Mouse (Mus musculus): Measurements from ENCODE around the gene Cpn1.

Cpn1 gene

DNA sequence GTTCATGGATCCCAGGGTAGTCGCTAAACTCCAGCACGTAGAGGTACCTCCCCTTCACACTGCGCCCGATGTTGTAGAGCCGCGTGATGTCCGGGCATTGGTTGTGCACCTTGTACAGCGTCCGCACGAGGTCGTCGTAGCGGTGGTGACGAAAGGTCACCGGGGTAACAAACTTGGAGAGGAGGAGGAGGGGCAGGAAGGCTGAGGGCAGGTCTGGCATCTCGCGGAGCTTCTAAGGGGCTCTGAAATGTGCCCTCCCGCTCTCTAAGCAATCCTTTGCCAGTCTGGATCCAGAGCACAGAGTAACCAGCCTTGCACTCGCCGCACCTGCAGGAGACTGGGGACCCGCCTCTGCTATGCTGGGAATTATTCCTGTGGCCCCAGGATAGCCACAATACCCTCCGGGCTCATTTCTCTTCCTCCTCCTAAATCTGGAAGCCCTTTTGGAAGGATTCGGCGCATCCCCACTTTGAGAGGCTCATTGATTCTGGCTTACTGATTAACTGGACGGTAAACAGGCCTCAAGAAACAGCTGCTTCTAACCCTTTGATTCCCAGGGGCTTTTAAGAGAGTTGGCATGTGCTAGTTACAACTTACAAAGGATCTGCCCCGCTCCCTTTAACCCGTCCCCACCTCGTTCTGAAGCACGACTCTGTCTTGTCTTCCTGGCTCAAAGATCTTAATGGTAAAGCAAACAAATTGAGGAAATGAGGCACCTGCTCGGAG lies at the start of gene Cpn1:
Cpn1 (minus strand) TSS at position 488 of the 726 bp plus-strand sequence.
- no peak for DNase-seq (ENCODE audit: low spot score)

DNA sequence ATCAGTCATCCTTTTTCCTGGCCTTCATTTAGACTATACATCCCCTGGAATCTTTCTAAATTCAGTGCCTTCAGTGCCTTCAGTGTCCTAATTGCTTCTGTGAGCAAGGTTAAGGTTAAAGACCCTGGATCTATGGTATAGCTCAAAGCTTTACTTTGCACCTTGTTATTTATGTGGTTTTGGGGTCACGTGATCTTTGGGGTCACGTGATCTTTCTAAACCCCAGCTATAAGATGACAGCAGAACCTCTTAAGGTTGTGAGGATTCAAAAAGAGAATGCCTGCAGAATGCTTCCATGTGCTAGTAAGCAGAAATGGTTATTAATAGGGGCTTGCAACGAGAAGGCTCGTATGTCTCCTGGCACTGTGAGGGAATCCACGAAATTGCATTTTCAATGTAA lies 47.0 kb upstream of the Cpn1 start:
- no peak for DNase-seq (ENCODE audit: low spot score)

DNA sequence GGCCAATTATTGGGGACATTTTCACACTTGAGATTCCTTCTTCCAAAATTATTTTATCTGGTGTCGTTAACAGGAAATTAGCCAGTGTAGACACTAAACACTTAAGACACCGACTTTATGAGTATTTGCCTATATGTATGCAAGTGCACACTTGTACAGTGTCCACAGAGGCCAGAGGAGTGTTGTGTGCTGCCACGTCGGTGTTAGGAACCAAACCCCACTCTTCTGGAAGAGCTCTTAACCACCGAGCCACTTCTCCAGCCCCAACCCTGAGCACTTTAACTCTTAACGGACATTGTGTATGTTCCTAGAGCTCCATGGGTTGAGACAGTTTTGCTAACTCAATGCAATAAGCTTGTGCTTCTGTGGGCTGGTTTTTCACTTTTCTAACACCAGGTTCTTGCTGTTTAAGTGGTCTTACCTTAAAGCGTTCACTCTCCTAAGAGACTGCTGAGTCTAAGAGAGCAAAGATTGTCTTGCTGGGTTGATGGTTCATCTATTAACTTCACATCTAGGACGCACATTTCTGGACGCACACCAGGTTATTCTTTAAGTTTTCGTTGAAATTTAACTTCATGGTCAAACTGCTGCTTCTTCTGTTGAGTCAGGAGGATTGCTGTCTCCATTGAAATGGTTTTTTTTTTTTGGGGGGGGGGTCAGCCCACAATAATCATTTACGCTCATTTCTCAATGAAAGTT lies 45.8 kb upstream of the Cpn1 start:
- DNase-seq (ENCODE audit: low spot score): no peak

DNA sequence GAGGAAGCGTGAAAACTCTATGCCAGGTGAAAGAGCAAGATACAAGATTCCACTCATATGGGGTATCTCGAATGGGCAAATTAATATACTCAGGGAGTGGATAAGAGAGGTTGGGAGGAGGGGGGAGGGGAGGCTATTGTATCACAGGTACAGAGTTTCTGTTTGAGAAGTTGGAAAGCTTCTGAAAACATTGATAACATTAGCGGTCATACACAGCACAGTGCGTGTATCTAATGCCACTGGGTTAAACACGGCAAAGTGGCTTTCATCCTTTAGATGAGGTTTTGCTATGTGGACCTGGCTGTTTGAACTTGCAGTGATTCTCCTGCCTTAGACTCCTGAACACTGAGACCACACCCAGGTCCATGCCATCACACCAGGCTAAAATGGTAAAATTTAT lies 43.7 kb upstream of the Cpn1 start:
- DNase-seq (ENCODE audit: low spot score): no peak

DNA sequence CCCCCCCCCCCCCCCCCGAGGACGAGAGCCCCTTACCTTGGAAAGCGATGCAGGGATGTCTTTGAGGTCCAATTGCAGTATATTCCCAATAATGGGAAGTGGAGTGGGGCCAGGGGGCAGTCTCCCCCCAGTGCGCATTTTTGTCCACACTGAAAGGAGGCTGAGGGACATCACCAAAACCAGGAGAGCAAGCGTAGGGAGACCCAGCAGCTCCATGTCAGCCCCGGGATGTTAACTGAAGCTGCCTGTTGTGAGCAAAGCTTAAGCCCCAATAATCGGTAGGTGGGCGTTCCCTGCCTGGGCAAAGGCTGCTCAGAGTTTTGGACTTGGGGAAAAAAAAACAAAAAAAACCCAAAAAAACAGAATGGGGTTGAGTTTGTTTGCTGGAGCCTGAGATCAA lies 42.6 kb upstream of the Cpn1 start, which contains the start of gene Cyp2c23:
Cyp2c23 (minus strand) TSS at position 237 of the 400 bp plus-strand sequence.
- no peak for DNase-seq (ENCODE audit: low spot score)

DNA sequence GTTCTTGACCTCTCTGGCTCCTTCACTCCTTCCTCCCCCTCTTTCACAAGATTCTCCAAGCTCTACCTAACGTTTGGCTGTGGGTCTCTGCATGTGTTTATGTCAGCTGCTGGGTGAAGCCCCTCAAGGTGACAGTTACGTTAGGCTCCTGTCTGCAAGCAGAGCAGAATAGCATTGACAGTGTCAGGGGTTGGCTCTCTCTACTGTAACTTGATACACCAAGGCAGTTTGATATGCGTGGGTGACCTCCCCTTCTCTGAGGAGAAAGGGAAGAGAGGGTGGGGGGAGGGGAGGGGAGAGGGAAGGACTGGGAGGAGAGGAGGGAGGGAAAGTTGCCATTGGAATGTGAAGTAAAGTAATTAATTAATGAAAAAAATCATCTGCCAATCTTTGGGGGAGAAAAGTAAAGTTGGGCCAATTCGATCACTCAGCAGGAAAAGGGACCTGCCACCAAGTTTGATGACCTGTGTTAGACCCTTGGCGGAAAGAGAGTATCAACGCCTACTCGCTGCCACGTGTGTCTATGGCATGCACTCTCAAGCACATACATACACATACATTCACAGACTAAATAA lies 40.7 kb upstream of the Cpn1 start:
- DNase-seq (ENCODE audit: low spot score): no peak

DNA sequence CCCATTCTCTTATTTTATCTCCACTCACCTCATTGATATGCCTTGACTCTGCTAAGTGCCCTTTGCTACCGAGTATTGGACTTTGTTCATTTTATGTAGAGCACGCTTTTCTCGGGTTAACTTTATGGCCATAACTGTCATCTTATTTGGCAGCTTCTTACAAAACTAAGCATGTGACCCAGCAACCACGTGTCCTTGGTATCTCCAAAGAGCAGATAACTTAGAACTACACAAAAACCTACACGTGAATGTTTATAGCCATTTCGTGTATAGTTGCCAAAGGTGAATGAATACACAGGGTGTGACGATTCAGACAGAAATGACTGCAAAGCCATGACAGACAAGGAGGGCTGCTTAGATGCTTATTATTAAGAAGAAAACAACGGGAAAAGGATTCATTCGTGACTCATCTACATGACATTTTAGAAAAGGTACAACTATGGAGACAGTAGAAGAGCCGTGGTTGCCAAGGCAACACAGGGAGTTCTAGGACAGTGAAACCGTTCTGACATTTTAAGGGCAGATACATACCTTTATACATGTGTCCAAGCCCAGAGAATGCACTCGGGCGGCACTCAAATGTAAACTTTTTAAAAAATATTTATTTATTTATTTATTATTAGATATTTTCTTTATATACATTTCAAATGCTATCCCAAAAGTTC lies 38.7 kb upstream of the Cpn1 start:
- no peak for DNase-seq (ENCODE audit: low spot score)

DNA sequence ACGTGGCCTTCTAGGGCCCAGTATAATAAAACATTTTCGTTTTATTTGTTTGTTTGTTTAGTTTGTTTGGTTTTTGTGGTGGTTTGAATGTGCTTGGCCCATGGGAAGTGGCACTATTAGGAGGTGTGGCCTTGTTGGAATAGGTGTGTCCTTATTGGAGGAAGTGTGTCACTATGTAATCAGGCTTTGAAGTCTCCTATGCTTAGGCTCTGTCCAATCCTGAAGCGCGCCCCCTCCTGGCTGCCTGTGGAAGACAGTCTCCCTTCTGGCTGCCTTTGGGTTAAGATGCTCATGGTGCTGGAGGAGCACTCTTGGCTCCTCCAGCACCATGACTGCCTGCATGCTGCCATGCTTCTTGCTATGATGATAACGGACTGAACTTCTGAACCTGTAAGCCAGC lies 36.7 kb upstream of the Cpn1 start:
- DNase-seq (ENCODE audit: low spot score): peak; percentile 50

DNA sequence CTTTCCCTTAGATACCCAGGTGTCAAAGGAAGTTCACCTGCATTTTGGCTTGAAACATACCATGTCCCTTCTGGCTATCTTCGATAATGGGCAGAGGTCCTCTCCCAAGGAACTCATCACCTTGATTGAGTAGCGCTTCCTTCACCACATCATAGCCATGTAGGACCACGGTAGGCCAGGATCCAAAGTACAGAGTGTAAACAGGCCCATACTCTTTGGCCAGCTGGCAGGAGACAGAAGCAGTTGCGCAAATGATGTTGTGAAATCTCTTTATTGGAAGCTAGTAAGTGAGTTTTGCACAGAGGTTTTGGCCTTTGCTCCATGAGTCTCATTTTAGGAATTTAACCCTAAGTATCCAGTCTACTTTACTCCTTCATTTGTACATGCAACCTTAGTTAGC lies 35.1 kb upstream of the Cpn1 start:
- DNase-seq (ENCODE audit: low spot score): no peak

DNA sequence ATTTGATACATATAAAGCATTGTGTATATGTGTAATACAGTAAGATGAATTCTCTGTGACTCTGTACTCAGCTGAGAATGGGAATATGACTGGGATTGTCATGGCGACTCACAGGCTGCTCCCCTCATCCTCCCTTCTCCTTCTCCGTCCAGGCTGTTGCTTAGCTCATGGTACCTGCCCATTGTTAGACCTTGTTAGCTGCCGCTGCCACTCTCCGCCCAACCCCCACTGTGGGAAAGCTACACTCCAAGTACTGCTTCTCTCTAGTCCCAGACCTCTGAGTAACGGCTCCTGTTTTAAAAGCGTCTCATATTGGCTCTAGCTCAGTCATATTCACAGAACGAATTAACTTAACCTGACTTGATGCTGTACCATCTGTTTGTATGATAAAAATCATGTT lies 33.4 kb upstream of the Cpn1 start:
- no peak for DNase-seq (ENCODE audit: low spot score)

DNA sequence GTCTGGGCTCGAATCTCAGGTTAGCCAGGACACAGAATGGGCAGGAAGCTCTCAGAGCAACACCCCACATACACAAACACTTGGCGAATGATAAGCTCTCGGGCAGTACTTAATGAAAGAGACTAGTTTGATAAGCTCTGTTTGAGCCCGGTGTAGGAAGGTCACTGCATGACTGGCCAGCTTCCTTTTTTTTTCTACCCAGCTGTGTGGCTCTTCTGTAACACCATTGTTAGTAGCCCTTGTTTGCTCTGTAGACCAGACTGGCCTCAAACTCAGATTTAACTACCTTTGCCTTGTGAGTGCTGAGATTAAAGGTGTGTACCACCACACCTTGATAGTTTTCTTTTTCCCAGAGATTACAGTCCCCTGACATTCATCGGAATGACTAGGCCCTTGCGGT lies 27.5 kb upstream of the Cpn1 start:
- DNase-seq (ENCODE audit: low spot score): no peak

DNA sequence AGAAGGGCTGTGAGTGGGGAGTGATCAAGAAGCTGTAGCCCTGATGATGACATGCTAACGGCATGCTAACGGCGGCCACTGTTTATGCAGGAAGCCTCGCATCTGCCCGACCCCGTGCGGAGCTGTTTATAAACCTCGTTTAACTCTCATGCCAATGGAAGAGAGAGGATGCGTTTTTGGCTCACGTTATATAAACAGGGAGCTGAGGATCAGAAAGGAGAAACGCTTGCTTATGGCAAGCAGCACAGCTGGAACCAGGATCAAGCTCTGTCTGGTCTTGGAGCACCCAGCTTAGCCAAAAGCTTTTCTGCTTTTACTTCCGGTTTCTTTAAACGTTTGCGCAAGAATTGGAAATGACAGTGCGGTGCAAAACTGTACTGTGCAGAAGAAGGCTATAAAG lies 22.4 kb upstream of the Cpn1 start:
- DNase-seq (ENCODE audit: low spot score): no peak

DNA sequence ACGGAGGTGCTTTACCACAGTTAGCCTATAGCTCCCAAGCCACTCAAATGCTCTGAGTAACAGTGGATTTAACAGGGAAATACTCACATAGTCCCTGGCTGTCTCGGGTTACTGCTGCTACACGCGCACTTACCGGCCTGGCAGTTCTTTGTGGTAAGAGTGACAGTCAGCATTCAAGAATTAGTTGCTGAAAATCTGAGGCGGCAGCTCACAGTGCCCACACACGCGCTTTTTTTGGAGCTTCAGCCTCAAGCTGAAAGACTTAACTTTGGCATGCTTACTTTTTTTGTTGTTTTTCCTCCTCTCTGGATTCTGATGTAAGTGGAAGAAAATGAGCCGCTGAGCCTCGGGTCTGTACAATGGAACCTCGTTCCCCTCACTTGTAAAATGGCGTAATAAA lies 20.8 kb upstream of the Cpn1 start:
- no peak for DNase-seq (ENCODE audit: low spot score)

DNA sequence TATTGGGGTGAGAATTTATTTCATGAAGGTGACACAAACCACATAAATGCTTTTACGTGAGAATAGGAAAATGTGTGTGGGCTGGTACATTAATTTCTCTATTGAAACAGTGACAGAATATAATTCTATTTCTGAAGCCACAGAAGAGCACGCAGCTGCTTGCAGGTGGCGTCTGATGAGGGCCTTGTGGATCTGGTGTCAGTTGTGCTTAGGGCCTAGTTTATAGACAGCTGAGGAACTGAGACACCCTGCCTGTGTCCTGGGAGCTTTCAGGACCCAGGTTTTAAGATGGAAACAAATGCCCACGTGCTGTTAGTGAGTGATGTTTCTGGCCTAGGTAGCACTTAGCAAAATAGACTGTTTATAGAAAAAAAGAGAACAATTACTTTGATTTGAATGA lies 18.7 kb upstream of the Cpn1 start:
- no peak for DNase-seq (ENCODE audit: low spot score)

DNA sequence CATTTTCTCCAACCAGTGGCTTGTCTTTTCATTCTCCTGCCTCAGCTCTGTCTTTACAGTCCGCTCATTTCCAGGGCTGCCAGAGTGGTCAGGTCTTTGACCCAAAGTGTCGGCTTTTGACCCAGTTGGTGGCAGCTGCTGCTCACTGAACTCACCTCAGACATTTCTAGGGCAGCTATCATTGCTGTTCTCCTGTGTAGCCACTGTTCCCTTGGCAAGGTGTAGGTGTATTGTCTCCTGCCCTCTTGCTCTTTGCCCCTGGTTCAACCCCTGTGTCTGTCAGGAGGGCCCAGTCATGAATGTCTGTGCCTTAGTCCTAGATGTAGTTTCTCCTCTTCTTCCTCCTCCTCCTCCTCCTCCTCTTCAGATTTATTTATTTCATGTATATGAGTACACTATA lies 17.9 kb upstream of the Cpn1 start:
- DNase-seq (ENCODE audit: low spot score): no peak

DNA sequence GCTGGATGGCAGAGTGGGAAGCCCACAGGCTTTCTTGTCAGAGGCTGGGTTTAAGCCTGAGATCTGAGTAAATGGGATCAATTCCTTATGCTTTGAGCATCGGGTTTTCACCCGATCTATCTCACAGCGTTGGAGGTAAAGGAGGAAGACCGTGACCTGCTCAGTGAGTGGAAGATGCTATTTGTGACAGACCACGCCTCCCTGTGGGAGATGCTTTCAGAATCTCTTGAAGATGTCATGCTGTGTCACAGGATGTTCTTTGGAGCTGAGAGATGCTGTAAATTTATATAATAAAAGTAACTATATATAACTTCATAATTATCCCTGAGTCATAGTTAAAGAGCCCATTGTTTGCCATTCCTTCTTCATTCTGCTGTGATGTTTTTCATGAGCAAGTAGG lies 14.4 kb upstream of the Cpn1 start:
- DNase-seq (ENCODE audit: low spot score): no peak

DNA sequence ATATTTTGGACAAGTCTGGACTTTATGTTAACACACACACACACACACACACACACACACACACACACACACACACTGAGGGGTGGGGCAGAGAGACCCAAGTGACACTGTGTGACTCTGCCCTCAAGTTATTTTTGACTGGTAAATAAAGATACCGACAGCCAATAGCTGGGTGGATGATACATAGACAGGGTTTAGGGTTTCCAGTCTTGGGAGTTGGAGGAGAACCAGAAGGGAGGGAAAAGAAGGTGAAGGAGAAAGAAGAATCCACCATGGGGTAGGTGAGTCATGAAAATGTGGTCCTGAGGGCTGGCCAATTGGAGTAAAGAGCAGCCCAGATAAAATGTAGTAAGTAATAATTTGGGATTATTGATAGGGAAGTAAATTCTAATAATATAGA lies 13.7 kb upstream of the Cpn1 start:
- DNase-seq (ENCODE audit: low spot score): no peak

DNA sequence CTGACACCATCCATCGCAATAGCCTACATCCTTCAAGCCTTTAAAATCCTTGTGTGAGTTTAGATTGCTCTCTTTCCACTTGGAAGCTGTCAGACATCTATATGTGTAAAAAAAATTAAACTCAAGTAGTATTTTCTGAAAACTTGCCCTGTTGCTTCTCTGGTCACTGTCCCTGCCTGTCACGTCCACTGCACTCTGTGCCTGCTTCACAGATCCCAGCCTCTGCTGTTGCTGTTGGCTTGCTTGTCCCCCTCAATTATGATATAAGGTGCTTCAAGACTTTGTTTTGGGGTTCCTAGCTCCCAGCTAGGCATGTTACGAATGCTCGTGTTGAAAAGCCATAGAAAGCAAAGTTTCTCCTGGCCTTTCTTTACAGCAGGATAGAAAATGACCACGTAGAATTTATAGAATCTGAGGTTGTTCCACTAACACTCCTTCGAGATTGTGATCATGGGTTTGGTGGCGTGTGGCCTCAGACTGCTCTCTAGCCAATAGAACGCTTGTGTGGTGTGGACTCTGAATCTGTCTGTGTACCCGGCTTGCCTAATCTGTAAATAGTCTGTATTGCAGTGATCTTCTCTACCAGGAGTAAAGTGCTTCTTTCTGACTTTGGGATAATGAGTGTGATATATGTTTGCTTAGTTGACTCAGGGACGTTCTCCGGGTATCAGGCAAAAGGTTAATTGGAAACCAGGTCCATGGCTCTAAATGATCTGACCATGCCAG lies 12.6 kb upstream of the Cpn1 start:
- DNase-seq (ENCODE audit: low spot score): no peak

DNA sequence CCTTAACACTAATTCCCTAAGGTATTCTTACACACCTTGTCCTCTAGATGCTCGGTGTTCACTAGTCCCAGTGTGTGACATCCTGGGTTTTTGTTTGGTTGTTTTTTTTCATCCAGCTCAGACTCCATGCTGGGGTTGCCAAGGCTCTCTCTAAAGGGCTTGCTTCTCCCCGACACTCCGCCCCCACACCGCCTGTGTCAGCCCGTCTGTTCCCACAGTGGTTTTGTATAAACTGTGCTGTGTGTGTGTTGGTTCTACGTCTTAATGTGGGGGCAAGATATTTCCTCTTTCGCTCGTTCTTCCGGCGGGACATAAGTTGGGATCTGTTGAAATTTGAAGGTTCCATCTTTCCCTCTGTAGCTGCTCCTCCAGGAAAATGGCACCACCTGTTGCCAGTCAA lies 11.7 kb upstream of the Cpn1 start:
- DNase-seq (ENCODE audit: low spot score): no peak

DNA sequence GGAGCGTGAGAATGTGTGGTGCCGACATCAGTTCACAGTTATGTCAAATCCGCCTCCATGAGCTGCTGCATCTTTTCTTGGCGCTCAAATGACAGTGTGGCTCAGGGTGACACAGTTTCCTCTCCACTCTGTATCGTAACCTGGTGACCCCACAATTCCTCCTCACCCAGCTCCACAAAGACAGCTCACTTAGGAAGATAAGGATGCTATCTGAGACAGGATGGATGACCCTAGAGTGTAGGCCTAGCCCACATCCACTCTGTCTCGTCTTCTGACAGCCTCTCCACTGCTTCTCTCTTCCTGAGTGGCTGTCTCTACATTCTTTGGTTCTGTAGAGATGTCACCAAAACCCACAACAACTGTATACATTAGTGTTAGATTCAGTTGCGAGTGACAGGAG lies 9.1 kb upstream of the Cpn1 start:
- no peak for DNase-seq (ENCODE audit: low spot score)

DNA sequence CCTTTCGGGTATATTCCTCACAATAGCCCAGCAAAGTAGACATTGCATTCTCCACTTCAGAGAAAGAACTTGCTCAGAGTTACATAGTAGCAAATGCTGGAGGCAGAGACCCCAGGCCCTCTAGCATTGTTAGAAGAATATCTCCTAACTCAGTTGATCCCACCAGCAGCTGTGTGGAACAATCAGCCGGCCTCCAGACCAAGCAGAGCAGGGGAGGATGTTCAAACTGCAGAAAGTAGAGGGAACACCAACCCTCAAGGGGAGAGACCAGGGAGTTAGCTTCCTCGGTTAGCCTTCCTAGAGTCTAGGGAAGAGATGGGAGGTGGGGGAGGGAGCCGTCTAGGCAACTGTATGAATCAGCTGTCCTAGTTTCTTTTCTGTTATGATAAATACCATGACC lies 6.1 kb upstream of the Cpn1 start:
- DNase-seq (ENCODE audit: low spot score): no peak

DNA sequence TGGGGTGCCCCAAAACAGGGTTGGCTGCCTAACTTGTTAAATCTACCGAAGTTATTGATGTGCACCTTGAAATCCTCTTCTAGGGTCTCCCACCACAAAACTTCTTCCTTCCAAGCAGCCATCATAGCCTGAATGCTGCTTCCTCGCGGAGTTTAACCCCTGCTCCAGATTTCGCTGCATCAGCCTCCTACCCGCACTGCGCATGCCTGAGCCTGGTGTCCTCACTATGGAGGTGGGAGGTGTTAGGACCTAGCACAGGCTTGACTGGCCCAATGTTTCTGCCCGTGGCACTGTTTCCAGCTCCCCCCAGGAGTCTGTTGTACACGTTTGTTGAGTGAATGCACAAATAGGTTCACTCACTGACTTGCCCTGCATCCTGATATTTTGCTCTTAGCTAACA lies 4.0 kb upstream of the Cpn1 start:
- DNase-seq (ENCODE audit: low spot score): no peak
